Mouse (Mus musculus): ENCODE measurements around the gene Unc5cl. TPM values are rescaled to one million over a fixed set of nuclear protein-coding genes. Genes with fewer than 3 reads are reported as not detected.

The Unc5cl gene
- total and polyA plus RNA-seq, 3 experiments: 0.21 to 0.27 (median 0.23) TPM

DNA sequence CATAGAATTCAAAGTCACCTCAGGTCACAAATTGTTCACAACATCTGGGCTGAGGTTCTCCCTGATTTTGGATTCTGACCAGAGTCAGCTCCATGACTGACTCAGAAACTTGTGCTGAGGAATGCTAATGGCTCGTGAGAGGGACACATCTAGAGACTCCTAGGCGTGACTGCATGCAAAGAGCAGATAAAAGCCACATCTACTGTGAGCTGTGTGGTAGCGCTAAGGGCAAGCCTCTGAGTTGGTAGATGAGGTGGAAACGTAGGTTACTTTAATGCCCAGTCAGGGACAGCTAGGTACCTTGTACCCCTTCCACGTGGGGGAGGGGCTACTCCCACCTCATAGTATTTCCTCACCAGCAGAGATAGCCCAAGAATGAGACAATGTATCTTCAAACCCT lies 29.1 kb downstream of the Unc5cl start:
- Histone ChIP-seq H3K9ac (ENCODE audit: low read depth, low read length) (no peak overlapping the region), H3K36me3 (ENCODE audit: control insufficient read depth, insufficient read depth, low read length) (no peaks in the 10 kb centered on the region), H3K4me3 (no peak overlapping the region), H3K27me3 (ENCODE audit: control insufficient read depth, insufficient read depth, low read length) (no peaks in the 10 kb centered on the region), H3K4me1 (ENCODE audit: control insufficient read depth, insufficient read depth, low read length) (no peaks in the 10 kb centered on the region), H3K79me2 (replicated peaks; ENCODE audit: control insufficient read depth, insufficient read depth, low read length) (no peaks in the 10 kb centered on the region), H3K27ac (no peak overlapping the region)
- intact Hi-C loops (cut with DNase I): no loop called here
- TF ChIP-seq CTCF (IDR thresholded peaks at IDR 0.05) (no peak), POLR2A (IDR thresholded peaks at IDR 0.05; ENCODE audit: insufficient read depth, low read depth, low read length) (no peak), EP300 (IDR thresholded peaks at IDR 0.05; ENCODE audit: insufficient read depth, low read depth, low read length) (no peak)
- 53% methylated on average over 5 of the region's 5 CpGs for WGBS
- DNase-seq: no peak

DNA sequence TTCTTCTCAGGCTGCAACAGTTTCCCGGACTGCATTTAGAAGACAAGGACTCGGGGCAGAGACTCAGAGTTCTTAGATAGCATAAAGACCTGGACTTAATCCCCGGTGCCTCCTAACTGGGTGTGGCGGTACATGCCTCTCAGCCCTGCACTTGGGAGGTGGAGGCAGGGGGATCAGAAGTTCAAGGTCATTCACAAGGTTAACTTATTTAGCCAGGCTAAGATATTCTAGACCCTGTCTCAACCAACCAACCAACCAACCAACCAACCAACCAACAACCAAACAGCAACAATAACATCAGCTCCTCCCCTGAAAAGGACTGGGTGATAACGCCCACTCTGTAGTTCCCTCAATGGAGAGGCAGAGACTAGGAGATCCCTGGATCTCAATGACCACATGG lies 29.5 kb downstream of the Unc5cl start:
- Histone ChIP-seq H3K36me3 (ENCODE audit: control insufficient read depth, insufficient read depth, low read length) (no peaks in the 10 kb centered on the region), H3K4me1 (ENCODE audit: control insufficient read depth, insufficient read depth, low read length) (no peaks in the 10 kb centered on the region), H3K4me3 (no peak overlapping the region), H3K79me2 (replicated peaks; ENCODE audit: control insufficient read depth, insufficient read depth, low read length) (no peaks in the 10 kb centered on the region), H3K27ac (no peak overlapping the region), H3K9ac (ENCODE audit: low read depth, low read length) (no peak overlapping the region), H3K27me3 (ENCODE audit: control insufficient read depth, insufficient read depth, low read length) (no peaks in the 10 kb centered on the region)
- no peak for TF ChIP-seq POLR2A (IDR thresholded peaks at IDR 0.05; ENCODE audit: insufficient read depth, low read depth, low read length)
- no peak for TF ChIP-seq EP300 (IDR thresholded peaks at IDR 0.05; ENCODE audit: insufficient read depth, low read depth, low read length)
- no peak for TF ChIP-seq CTCF (IDR thresholded peaks at IDR 0.05)
- DNase-seq: no peak
- 84% methylated on average over 5 of the region's 5 CpGs for WGBS
- intact Hi-C loops (cut with DNase I): no loop called here

DNA sequence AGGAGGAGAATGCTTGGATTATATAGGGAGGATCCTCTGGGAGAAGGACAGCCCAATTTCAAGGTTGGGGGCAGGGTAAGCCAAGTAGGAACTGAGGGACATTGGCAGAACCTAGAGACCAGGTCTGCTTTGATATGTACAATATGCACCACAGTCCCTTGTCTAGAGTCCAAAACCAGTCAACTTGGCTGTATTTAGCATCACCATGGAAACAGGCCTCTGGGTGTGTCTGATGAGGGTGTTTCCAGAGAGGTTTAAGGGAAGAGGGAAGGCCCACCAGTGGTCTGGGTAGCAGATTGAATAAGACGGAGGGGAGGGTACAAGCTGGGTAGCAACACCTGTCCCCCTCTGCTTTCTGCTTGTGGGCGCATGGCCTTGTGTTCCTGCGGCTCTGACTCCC lies 34.8 kb downstream of the Unc5cl start:
- H3K27me3 ChIP-seq (ENCODE audit: control insufficient read depth, insufficient read depth, low read length): no peaks in the 10 kb centered on the region
- H3K27ac ChIP-seq: no peak overlapping the region
- H3K4me1 ChIP-seq (ENCODE audit: control insufficient read depth, insufficient read depth, low read length): no peaks in the 10 kb centered on the region
- DNase-seq: no peak
- H3K9ac ChIP-seq (ENCODE audit: low read depth, low read length): no peak overlapping the region
- H3K4me3 ChIP-seq: no peak overlapping the region
- TF ChIP-seq CTCF (IDR thresholded peaks at IDR 0.05): no peak
- TF ChIP-seq POLR2A (IDR thresholded peaks at IDR 0.05; ENCODE audit: insufficient read depth, low read depth, low read length): no peak
- no peak for TF ChIP-seq EP300 (IDR thresholded peaks at IDR 0.05; ENCODE audit: insufficient read depth, low read depth, low read length)
- 94% methylated on average over 3 of the region's 3 CpGs for WGBS
- H3K79me2 ChIP-seq (replicated peaks; ENCODE audit: control insufficient read depth, insufficient read depth, low read length): no peaks in the 10 kb centered on the region
- no peaks in the 10 kb centered on the region for H3K36me3 ChIP-seq (ENCODE audit: control insufficient read depth, insufficient read depth, low read length)
- intact Hi-C loops (cut with DNase I): no loop called here

DNA sequence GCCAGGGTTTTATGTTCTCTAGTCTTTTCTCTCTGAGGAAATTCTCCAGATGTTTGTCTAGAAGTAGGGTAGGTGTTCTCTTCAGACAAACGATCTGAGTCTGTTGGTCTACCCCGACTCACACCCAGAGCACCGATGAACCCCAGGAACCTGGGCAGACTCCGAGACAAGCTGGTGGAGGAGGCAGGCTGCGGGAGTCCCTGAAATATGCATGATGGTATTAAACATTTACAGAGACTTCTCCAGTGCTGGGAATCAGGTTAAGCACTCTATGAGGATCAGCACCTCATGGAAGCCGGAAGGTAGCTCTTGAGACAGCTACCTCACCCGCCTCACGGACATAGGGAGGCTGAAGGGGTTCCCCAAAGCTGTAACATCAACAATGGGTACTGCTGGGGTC lies 37.9 kb downstream of the Unc5cl start:
- Histone ChIP-seq H3K4me3 (no peak overlapping the region), H3K36me3 (ENCODE audit: control insufficient read depth, insufficient read depth, low read length) (no peaks in the 10 kb centered on the region), H3K79me2 (replicated peaks; ENCODE audit: control insufficient read depth, insufficient read depth, low read length) (no peaks in the 10 kb centered on the region), H3K4me1 (ENCODE audit: control insufficient read depth, insufficient read depth, low read length) (no peaks in the 10 kb centered on the region), H3K27ac (no peak overlapping the region), H3K9ac (ENCODE audit: low read depth, low read length) (no peak overlapping the region), H3K27me3 (ENCODE audit: control insufficient read depth, insufficient read depth, low read length) (no peaks in the 10 kb centered on the region)
- intact Hi-C loops (cut with DNase I): no loop called here
- DNase-seq: no peak
- TF ChIP-seq EP300 (IDR thresholded peaks at IDR 0.05; ENCODE audit: insufficient read depth, low read depth, low read length) (no peak), CTCF (IDR thresholded peaks at IDR 0.05) (no peak), POLR2A (IDR thresholded peaks at IDR 0.05; ENCODE audit: insufficient read depth, low read depth, low read length) (no peak)
- WGBS: 89% methylated on average over 8 of the region's 8 CpGs

DNA sequence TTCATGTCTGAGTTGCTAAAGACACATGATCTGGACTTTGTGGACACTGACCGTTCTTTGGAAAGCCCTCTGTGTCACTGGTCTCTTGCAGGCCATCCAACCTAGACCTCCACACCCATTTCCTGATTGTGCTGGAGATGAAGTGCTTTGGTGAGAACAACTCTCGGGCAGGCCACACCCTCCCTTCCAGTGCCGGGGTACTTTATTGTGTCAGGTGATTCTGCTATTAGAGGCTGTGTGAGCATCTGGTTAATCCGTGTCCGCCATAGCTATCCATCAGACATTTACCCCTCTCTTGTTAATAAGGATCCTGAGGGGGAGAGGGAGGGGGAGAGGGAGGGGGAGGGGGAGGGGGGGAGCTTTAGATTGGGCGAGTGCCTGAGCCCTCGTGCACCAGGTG lies 38.9 kb downstream of the Unc5cl start:
- Histone ChIP-seq H3K27me3 (ENCODE audit: control insufficient read depth, insufficient read depth, low read length) (no peaks in the 10 kb centered on the region), H3K36me3 (ENCODE audit: control insufficient read depth, insufficient read depth, low read length) (no peaks in the 10 kb centered on the region), H3K79me2 (replicated peaks; ENCODE audit: control insufficient read depth, insufficient read depth, low read length) (no peaks in the 10 kb centered on the region), H3K4me1 (ENCODE audit: control insufficient read depth, insufficient read depth, low read length) (no peaks in the 10 kb centered on the region), H3K4me3 (no peak overlapping the region), H3K27ac (no peak overlapping the region), H3K9ac (ENCODE audit: low read depth, low read length) (no peak overlapping the region)
- 55% methylated on average over 7 of the region's 7 CpGs for WGBS
- intact Hi-C loops (cut with DNase I): no loop called here
- DNase-seq: no peak
- no peak for TF ChIP-seq POLR2A (IDR thresholded peaks at IDR 0.05; ENCODE audit: insufficient read depth, low read depth, low read length)
- no peak for TF ChIP-seq EP300 (IDR thresholded peaks at IDR 0.05; ENCODE audit: insufficient read depth, low read depth, low read length)
- TF ChIP-seq CTCF (IDR thresholded peaks at IDR 0.05): no peak

DNA sequence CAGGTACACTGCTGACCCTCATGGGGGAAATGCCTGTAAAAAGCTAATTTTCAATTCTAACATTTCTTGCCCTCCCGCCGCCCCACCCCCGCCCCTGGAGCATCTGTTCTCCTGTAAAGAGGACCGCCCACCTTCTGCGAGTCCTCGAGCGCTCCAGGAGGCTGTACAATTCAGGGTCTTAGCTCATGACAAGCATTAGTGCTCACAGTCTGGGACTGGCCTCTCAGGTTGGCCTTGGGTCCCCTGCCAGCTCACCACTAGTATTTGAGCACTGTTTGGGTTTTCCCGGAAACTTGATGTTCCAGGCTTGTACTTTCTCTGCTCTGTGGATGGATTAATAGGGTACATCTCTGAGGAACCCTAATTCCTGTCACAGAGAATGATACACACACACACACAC lies 39.3 kb downstream of the Unc5cl start:
- intact Hi-C loops (cut with DNase I): no loop called here
- WGBS: 71% methylated on average over 8 of the region's 8 CpGs

More for the DNA sequence above, 39.3 kb downstream of the Unc5cl start:
- TF ChIP-seq POLR2A (IDR thresholded peaks at IDR 0.05; ENCODE audit: insufficient read depth, low read depth, low read length): no peak
- no peak for TF ChIP-seq EP300 (IDR thresholded peaks at IDR 0.05; ENCODE audit: insufficient read depth, low read depth, low read length)
- TF ChIP-seq CTCF (IDR thresholded peaks at IDR 0.05): no peak
- no peaks in the 10 kb centered on the region for H3K4me1 ChIP-seq (ENCODE audit: control insufficient read depth, insufficient read depth, low read length)
- no peak overlapping the region for H3K27ac ChIP-seq
- no peaks in the 10 kb centered on the region for H3K79me2 ChIP-seq (replicated peaks; ENCODE audit: control insufficient read depth, insufficient read depth, low read length)
- H3K27me3 ChIP-seq (ENCODE audit: control insufficient read depth, insufficient read depth, low read length): no peaks in the 10 kb centered on the region
- H3K36me3 ChIP-seq (ENCODE audit: control insufficient read depth, insufficient read depth, low read length): no peaks in the 10 kb centered on the region
- no peak for DNase-seq
- no peak overlapping the region for H3K4me3 ChIP-seq
- H3K9ac ChIP-seq (ENCODE audit: low read depth, low read length): no peak overlapping the region
